Mouse (Mus musculus): Measurements from ENCODE around the gene A130010J15Rik. TPM values are rescaled to one million over a fixed set of nuclear protein-coding genes. Genes with fewer than 3 reads are reported as not detected.

Gene A130010J15Rik
- total RNA-seq (2021) = 2.8 and 5.4 TPM in 2 replicates
- long read RNA-seq, experiment 1, partial matches to known transcripts = 0 of 4 reads
- long read RNA-seq, experiment 1, other reads (novel, unspliced or antisense) = 1 of 4 reads
- long read RNA-seq, experiment 2, partial matches to known transcripts = 0 of 1 reads
- long read RNA-seq, experiment 2, other reads (novel, unspliced or antisense) = 0 of 1 reads

- DNase-seq = no peak
These were observed at the start of gene A130010J15Rik for GRCm38 (mm10) chr1:193167746-193168145. TSS of gene A130010J15Rik (plus strand) at chr1:193168046.

- DNase-seq = no peak
These were observed 45.1 kb upstream of the A130010J15Rik start for GRCm38 (mm10) chr1:193122793-193123192.

GRCm38 (mm10) chr1:193123290-193123689 is 44.6 kb upstream of the A130010J15Rik start:
- DNase-seq = no peak

- no peak for DNase-seq
These were observed 42.0 kb upstream of the A130010J15Rik start for GRCm38 (mm10) chr1:193125835-193126234.

- DNase-seq = no peak
These were observed 39.8 kb upstream of the A130010J15Rik start for GRCm38 (mm10) chr1:193128055-193128454.

GRCm38 (mm10) chr1:193129321-193129720 is 38.5 kb upstream of the A130010J15Rik start:
- no peak for DNase-seq

GRCm38 (mm10) chr1:193129786-193130455 is 37.9 kb upstream of the A130010J15Rik start, which contains the start of gene Diexf:
TSS of gene Diexf (minus strand) at chr1:193130272.
- peak; percentile 99 for DNase-seq

GRCm38 (mm10) chr1:193130456-193130825 is 37.4 kb upstream of the A130010J15Rik start:
- DNase-seq = no peak

- DNase-seq = no peak
These were observed 37.0 kb upstream of the A130010J15Rik start for GRCm38 (mm10) chr1:193130839-193131238.

GRCm38 (mm10) chr1:193131311-193131948 is 36.4 kb upstream of the A130010J15Rik start:
- DNase-seq = no peak

GRCm38 (mm10) chr1:193132385-193132784 is 35.5 kb upstream of the A130010J15Rik start:
- DNase-seq = no peak

- no peak for DNase-seq
These were observed 34.1 kb upstream of the A130010J15Rik start for GRCm38 (mm10) chr1:193133726-193134125.

GRCm38 (mm10) chr1:193138087-193138486 is 29.8 kb upstream of the A130010J15Rik start:
- DNase-seq = no peak

GRCm38 (mm10) chr1:193138669-193139068 is 29.2 kb upstream of the A130010J15Rik start:
- DNase-seq = no peak

- no peak for DNase-seq
These were observed 26.7 kb upstream of the A130010J15Rik start for GRCm38 (mm10) chr1:193141118-193141517.

GRCm38 (mm10) chr1:193142517-193143062 is 25.3 kb upstream of the A130010J15Rik start:
- DNase-seq = no peak

- DNase-seq = no peak
These were observed 23.3 kb upstream of the A130010J15Rik start for GRCm38 (mm10) chr1:193144516-193144915.

GRCm38 (mm10) chr1:193145101-193145500 is 22.7 kb upstream of the A130010J15Rik start:
- no peak for DNase-seq

- no peak for DNase-seq
These were observed 21.4 kb upstream of the A130010J15Rik start for GRCm38 (mm10) chr1:193146416-193146815.

GRCm38 (mm10) chr1:193149231-193149630 is 18.6 kb upstream of the A130010J15Rik start:
- no peak for DNase-seq

- no peak for DNase-seq
These were observed 16.7 kb upstream of the A130010J15Rik start for GRCm38 (mm10) chr1:193151134-193151533.

GRCm38 (mm10) chr1:193152872-193153271 is 15.0 kb upstream of the A130010J15Rik start, which contains the start of gene Irf6:
TSS of gene Irf6 (plus strand) at chr1:193153111.
- DNase-seq = peak; percentile 82

- no peak for DNase-seq
These were observed 14.3 kb upstream of the A130010J15Rik start for GRCm38 (mm10) chr1:193153561-193153960.

All from adrenal gland, postnatal 14 days (tissue).